Mouse (Mus musculus): ENCODE results near the gene Fam114a1.

Fam114a1 gene

GRCm38 (mm10) chr5:64969861-64970771 lies at the start of gene Fam114a1:
Gene Fam114a1, plus strand, starts transcription at chr5:64970071.
- peak; percentile 8 to 28 for DNase-seq

DNA sequence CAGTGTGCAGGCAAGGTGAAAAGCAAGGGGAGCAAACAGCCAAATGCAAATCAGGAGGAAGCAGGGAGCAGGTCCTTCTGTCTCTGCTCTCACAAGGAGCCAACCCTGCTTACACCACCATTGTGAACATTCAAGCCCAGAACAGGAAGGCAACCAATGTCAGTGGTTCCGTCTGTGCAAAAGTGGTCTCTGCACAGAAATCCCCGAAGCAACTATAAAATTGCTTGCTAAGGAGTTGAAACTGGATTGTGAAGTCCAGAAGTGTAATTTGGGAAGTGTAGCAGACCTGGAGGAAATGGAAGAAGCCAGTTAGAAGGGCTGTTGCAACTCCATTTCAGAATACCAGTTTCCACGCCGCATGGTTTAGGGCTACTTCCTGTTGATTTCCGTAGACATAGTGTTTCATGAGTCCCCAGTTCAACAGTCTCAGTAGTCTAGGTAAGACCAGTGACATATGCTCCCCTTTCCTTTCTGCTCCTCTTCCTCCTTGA lies 46.9 kb upstream of the Fam114a1 start:
- DNase-seq = no peak

GRCm38 (mm10) chr5:64932215-64932614 lies 37.7 kb upstream of the Fam114a1 start:
- DNase-seq = no peak

DNA sequence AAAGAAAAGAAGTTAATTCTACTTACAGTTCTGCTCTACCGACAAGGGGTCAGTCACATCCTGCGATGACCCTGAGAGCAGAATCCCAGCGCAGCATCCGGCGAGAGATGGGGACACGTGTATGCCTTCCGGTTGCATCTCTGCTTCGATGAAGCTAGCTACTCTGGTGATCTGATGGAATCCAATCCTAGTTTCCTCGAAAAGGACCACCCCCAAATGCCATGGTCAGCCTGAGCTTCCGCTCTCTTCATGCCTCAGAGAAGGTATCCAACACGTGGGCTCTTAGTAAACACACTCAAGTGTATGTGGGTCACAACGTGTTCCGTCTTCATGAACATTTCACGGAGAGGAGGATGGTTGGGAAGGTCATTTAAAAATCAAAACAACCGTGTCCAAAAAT lies 37.1 kb upstream of the Fam114a1 start:
- no peak for DNase-seq

- DNase-seq = no peak
Measured at GRCm38 (mm10) chr5:64951486-64951885, 18.4 kb upstream of the Fam114a1 start.

DNA sequence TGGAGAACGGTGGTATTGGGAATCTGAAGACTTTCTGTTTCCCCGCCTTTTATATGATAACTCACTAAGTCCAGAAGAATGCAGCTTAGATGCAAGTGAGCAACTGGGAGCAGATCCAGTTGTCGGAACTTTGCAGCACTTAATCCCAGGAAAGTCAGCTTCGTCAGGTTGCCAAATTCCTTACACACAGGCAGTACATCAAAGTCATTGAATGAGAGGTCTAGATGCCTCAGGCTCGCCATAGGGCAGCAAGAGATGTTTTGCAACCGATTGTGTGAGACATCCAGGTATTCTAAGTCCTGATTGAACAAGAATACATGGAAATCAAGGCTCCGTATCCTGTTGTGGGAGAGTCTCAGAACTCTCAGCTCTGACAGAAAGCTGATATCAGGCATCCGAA lies 14.9 kb upstream of the Fam114a1 start:
- no peak for DNase-seq

GRCm38 (mm10) chr5:64958991-64959842 lies 10.7 kb upstream of the Fam114a1 start:
- DNase-seq = no peak

DNA sequence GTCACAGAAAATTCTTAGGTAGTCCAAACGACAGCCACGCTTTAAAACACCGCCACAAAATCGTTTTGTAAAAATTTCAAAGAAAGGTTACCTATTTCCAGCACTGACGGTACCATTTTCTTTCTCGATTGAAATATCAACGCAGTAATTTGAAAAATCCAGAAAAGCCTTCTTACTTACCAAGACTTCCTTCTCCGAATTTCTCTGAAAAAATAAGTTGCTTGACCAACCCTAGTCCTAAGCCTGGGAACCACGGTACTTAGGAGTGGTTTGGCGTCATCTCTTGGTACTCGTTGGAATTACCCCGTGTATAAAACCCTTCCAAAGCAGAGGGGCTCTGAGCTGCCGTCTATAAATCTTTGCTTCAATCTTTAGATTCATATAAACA lies 10.0 kb upstream of the Fam114a1 start, which contains the start of gene Tlr6:
TSS of gene Tlr6 (minus strand) at position 255 of the 388 bp plus-strand sequence.
- peak; percentile 17 to 37 for DNase-seq

DNA sequence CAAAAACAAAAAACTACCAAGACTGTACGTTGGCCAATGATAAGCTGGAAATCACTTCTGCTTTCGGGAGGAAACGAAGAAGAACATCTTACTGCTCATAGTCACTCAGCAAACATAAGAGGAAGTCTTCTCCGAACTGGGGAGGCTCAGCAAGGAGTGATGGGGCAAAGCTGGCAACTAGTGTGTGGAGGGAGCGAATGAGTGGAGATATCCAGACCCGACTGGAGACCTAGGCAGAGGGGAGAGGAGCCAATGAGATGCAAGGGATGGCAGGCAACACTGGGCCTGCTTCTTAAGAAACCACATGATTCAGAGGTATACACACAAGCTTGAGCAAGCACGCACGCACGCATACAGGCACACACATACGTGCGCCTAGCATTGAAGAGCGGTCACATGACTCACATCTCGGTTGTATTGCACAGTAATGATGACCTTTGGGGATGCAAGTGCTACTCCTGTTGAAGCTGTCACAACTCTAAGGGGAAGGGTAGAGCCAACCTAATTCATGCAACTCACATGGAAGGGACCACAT lies 8.9 kb upstream of the Fam114a1 start:
- no peak for DNase-seq

DNA sequence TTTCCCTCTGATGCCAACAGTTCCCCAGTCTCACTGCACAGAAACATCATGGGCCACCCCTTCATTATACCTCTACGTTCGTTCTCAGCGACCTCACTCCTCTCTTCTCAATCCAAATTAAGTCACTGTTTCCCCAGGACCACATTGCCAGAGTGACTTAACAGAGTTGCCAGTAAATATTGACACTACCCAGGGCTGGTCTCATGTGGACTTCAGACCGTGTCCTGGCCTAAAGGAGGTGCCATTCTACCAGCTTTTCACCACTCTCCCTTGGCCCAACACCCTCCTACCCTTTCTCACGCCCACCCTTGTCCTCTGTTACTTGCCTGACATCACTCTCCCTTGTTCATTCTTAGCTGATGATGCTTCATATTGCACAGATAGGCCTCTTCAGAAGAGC lies 6.6 kb upstream of the Fam114a1 start:
- DNase-seq = no peak

GRCm38 (mm10) chr5:64963735-64964134 lies 6.1 kb upstream of the Fam114a1 start:
- DNase-seq = no peak

DNA sequence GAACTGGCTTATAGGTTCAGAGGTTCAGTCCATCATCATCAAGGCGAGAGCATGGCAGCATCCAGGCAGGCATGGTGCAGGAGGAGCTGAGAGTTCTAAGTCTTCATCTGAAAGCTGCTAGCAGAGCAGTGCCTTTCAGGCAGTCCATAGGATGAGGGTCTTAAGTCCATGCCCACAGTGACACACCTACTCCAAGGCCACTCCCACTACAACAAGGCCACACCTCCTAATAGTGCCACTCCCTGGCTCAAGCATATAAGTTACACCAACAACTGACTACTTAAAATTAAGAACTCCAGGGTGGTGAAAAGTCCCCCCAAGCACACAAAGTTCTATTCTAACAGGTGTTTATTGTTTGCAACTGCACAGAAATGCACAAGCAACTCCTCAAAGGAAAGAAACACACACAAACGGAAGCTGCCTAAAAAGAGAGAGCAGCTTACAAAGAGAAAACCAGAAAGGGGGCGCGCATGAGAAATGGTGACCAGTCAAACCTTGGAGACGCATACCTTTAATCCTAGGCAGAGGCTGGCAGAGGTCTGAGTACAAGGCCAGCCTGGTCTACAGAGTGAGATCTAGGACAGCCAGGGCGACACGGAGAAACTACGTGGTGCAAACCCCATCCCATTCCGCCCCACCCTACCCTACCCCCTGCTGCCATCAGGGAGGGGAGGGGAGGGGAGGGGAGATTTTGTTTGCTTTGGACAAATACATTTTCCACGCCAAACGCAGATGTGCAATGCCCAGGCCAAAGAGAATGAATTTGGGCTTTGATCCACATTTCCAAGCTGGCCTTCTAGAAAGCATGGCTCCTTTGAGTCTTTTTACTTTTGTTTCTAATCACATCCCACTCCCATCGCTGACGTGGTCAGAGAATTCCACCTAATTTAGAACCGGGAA lies 660 bp upstream of the Fam114a1 start:
- DNase-seq = no peak

GRCm38 (mm10) chr5:64975121-64975520 lies 5.2 kb downstream of the Fam114a1 start:
- no peak for DNase-seq

DNA sequence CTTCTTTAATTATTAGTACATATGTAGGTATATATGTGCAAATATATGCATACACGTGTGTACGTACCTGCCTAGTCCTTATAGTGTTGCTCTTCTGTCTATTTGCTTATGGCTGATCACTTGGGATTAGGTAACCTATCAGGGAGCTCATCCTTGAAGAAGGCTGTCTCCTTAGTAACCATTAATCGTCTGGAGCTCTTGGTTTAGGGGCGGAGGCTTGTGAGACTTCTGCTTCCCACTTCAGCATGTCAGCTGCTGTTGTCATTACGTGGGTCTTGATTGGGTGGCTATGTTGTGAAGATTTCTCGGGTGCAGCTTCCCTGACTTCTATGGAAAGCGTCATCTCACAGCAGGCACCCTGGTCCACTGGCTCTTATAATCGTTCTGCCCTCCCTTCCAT lies 7.3 kb downstream of the Fam114a1 start:
- DNase-seq = no peak

DNA sequence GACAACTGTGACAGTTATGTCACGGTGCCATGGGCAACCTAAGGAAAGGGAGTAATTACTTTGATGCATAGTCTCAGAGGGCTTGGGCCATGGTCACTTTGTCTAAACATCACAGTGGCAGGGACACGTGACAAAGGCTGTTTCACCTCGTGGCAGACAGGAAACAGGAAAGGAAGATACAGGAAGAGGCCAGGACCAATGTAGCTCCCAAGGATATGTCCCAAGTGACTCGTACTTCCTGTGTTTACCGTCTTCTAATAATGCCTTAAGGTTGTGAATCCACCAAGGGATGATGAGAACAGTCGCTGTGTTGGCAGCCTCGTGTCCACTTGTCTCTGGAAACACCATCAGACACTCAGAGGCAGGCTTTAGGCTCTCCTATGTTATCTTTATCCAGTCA lies 16.1 kb downstream of the Fam114a1 start:
- no peak for DNase-seq

- DNase-seq = no peak
Measured at GRCm38 (mm10) chr5:64989940-64990339, 20.1 kb downstream of the Fam114a1 start.

DNA sequence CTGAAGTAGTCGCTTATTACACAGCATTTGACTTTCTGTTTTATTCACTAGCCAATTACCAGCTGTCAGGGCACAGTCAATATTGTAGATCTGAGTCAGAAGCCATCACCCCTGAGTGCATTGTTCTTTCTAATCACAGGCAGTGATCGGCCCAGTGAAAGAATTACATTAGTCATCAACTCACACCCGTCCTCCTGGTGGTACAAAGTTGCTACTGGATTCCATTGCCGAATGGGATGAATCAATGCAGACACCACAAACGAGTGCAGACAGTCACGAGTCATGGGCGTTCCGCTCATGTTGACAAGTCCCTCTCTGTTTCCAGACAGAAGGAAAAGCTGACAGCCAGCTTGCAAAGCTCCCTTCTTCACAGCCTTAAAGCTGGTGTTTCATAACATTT lies 22.7 kb downstream of the Fam114a1 start:
- no peak for DNase-seq

- DNase-seq = no peak
Measured at GRCm38 (mm10) chr5:64995408-64995807, 25.5 kb downstream of the Fam114a1 start.

DNA sequence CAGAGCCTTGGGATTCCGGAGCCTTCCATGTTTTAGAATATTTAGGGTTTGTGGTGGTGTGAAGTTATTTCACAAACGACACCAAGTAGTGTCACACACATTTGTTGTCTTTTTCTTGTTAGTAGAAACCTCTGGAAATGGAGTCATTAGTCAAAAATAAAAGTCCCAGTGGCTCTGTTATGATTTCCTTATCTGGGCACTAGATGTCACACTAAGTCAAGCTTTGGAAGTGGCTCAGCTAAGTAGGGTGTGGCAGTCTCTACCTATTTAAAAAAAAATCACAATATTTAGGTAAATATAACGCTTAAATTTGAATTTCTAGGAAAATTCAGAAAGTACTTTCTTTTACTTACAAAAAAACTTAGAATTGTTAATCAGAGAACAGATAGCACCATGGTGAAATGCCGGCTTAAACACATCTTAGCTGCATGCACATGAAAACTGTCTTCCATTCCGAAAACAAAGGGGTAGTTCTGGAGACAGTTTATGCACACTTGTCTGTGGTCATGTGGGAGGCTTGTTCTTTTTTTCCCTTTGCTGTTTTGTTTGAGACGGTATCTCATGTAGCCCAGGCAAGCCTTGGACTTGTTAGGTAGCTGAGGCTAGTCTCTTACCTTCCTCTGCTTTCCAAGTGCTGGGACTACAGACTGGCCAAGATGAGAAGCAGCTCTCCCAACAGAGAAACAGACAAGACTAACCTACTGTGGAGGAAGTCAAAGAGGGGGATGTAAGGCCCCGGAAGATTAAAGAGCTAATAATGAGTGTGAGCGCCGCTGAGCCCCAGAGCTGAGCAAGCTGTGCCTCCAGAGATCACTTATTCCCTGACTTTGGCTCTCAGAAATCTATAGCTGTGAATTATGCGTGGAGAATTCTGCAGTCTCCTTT lies 33.3 kb downstream of the Fam114a1 start:
- DNase-seq = peak in 1 of 2 experiments; percentile 22

GRCm38 (mm10) chr5:65003946-65004535 lies 34.2 kb downstream of the Fam114a1 start:
- no peak for DNase-seq

GRCm38 (mm10) chr5:65005251-65005650 lies 35.4 kb downstream of the Fam114a1 start:
- no peak for DNase-seq

Data from cerebellum, adult 18-20 months (tissue).